Mouse (Mus musculus): ENCODE results near the gene Aspdh. TPM values are rescaled to one million over a fixed set of nuclear protein-coding genes. Genes with fewer than 3 reads are reported as not detected.

Gene Aspdh
- polyA plus RNA-seq, 1 experiment from 2014 or later = 5.6 TPM

DNA sequence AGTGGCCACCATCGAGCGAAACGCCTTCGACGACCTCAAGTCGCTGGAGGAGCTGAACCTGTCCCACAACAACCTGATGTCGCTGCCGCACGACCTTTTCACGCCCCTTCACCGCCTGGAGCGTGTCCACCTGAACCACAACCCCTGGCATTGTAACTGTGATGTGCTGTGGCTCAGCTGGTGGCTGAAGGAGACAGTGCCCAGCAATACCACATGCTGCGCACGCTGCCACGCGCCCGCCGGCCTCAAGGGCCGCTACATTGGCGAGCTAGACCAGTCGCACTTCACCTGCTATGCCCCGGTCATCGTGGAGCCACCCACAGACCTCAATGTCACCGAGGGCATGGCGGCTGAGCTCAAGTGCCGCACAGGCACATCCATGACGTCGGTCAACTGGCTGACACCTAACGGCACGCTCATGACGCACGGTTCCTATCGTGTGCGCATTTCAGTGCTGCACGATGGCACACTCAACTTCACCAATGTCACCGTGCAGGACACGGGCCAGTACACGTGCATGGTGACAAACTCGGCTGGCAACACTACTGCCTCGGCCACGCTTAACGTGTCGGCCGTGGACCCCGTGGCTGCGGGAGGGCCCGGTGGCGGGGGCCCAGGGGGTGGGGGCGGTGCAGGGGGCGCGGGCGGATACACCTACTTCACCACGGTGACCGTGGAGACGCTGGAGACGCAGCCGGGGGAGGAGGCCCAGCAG is 3.5 kb upstream of the Aspdh start:
- H3K27ac ChIP-seq (ENCODE audit: low read depth, low read length) = no peak overlapping the region
- ATAC-seq (replicated peaks; ENCODE audit: low FRiP score) = no peak
- DNase-seq (ENCODE audit: low spot score) = peak; percentile 32
- H3K4me3 ChIP-seq (ENCODE audit: low read depth, low read length) = no peak overlapping the region
- H3K4me1 ChIP-seq (replicated peaks; ENCODE audit: control insufficient read depth, insufficient read depth, low read length) = peaks cover 5% of the 10 kb centered on the region; the same call in 1 of the 2 replicates
- no peak overlapping the region for H3K4me2 ChIP-seq
- no peak overlapping the region for H3K9ac ChIP-seq (ENCODE audit: low read depth, low read length)
- WGBS = 44% methylated on average over 57 of the region's 57 CpGs
- H3K27me3 ChIP-seq (replicated peaks; ENCODE audit: control insufficient read depth, insufficient read depth, low read length) = peaks cover 63% of the 10 kb centered on the region
- H3K9me3 ChIP-seq (ENCODE audit: control insufficient read depth, low read length) = no peaks in the 10 kb centered on the region
- no peaks in the 10 kb centered on the region for H3K36me3 ChIP-seq (ENCODE audit: control insufficient read depth, insufficient read depth, low read length)

- H3K27ac ChIP-seq (ENCODE audit: low read depth, low read length) = no peak overlapping the region
- DNase-seq (ENCODE audit: low spot score) = peak; percentile 65
- no peak for ATAC-seq (replicated peaks; ENCODE audit: low FRiP score)
- no peaks in the 10 kb centered on the region for H3K36me3 ChIP-seq (ENCODE audit: control insufficient read depth, insufficient read depth, low read length)
- H3K4me2 ChIP-seq = peak overlapping the region; percentile 13; the same call in 1 of the 2 replicates
- H3K4me3 ChIP-seq (ENCODE audit: low read depth, low read length) = peak overlapping the region; percentile 16; the same call in 1 of the 2 replicates
- H3K9me3 ChIP-seq (ENCODE audit: control insufficient read depth, low read length) = no peaks in the 10 kb centered on the region
- no peak overlapping the region for H3K9ac ChIP-seq (ENCODE audit: low read depth, low read length)
- peaks cover 8% of the 10 kb centered on the region for H3K4me1 ChIP-seq (replicated peaks; ENCODE audit: control insufficient read depth, insufficient read depth, low read length)
- peaks cover 58% of the 10 kb centered on the region for H3K27me3 ChIP-seq (replicated peaks; ENCODE audit: control insufficient read depth, insufficient read depth, low read length)
- 12% methylated on average over 77 of the region's 77 CpGs for WGBS
These were observed 2.8 kb upstream of the Aspdh start for GRCm38 (mm10) chr7:44462218-44463055.

- H3K4me2 ChIP-seq = no peak overlapping the region
- H3K27me3 ChIP-seq (replicated peaks; ENCODE audit: control insufficient read depth, insufficient read depth, low read length) = peaks cover 56% of the 10 kb centered on the region
- H3K27ac ChIP-seq (ENCODE audit: low read depth, low read length) = no peak overlapping the region
- peaks cover 8% of the 10 kb centered on the region for H3K4me1 ChIP-seq (replicated peaks; ENCODE audit: control insufficient read depth, insufficient read depth, low read length)
- WGBS = 21% methylated on average over 8 of the region's 8 CpGs
- DNase-seq (ENCODE audit: low spot score) (no peak), ATAC-seq (replicated peaks; ENCODE audit: low FRiP score) (no peak)
- no peak overlapping the region for H3K4me3 ChIP-seq (ENCODE audit: low read depth, low read length)
- H3K36me3 ChIP-seq (ENCODE audit: control insufficient read depth, insufficient read depth, low read length) = no peaks in the 10 kb centered on the region
- H3K9ac ChIP-seq (ENCODE audit: low read depth, low read length) = no peak overlapping the region
- no peaks in the 10 kb centered on the region for H3K9me3 ChIP-seq (ENCODE audit: control insufficient read depth, low read length)
These were observed 2.1 kb upstream of the Aspdh start for GRCm38 (mm10) chr7:44463056-44463425.

DNA sequence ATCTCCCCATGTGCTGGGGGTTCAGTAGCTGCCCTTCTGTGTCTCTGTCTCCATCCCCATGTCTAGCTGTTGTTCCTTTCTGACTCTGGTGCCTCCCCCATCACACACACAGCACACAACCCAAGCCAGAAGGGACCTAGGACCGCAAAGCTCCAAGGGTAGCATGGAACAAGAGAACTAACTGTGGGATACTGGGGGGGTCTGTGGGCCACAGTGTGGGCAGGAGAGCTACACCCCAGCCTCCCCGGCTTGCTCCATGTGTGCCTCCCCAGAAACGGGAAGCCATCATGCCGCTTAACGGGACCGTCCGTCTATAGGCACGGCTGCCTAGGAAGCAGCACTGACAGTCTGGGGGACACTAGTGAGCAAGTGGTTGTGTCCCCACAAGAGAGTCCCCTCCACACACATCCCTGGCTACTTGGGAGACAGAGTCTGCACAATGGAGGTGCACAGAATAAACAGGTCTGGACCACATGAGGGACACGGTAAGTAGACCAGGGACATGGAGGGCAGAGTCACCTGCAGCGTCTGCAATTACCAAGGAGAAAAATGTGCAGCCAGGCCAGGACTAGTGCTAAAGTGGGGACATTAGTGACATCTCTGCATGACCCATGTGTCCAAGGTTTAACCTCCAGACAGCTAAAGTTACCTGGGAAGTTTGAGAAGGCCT is 1.5 kb upstream of the Aspdh start:
- Histone ChIP-seq H3K36me3 (ENCODE audit: control insufficient read depth, insufficient read depth, low read length) (no peaks in the 10 kb centered on the region), H3K27ac (ENCODE audit: low read depth, low read length) (no peak overlapping the region), H3K9ac (ENCODE audit: low read depth, low read length) (no peak overlapping the region), H3K4me1 (replicated peaks; ENCODE audit: control insufficient read depth, insufficient read depth, low read length) (peaks cover 10% of the 10 kb centered on the region), H3K4me3 (ENCODE audit: low read depth, low read length) (no peak overlapping the region), H3K27me3 (replicated peaks; ENCODE audit: control insufficient read depth, insufficient read depth, low read length) (peaks cover 56% of the 10 kb centered on the region), H3K9me3 (ENCODE audit: control insufficient read depth, low read length) (no peaks in the 10 kb centered on the region), H3K4me2 (no peak overlapping the region)
- DNase-seq (ENCODE audit: low spot score) (peak; percentile 28), ATAC-seq (replicated peaks; ENCODE audit: low FRiP score) (no peak)
- 78% methylated on average over 10 of the region's 10 CpGs for WGBS

DNA sequence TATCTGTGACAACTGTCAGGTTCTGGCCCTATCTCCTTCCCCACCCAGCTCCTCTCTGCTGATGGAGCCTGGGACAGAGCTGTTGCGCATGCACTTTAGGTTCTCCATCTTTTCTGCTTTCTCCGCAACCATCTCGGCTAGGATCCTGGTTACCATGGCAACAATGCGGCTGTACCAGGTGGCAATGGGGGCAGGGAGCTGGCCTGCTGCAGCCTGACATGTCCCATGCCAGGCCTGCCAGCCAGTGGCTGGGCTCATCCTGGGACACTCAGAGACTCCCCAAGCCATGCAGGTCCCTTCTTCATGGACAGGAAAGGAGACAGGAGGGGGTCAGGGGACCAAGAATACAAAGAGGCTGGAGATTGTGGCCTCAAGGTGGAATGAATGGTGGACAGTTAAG is 680 bp upstream of the Aspdh start:
- ATAC-seq (replicated peaks; ENCODE audit: low FRiP score) (no peak), DNase-seq (ENCODE audit: low spot score) (no peak)
- Histone ChIP-seq H3K36me3 (ENCODE audit: control insufficient read depth, insufficient read depth, low read length) (no peaks in the 10 kb centered on the region; the same call in 1 of the 2 replicates), H3K27me3 (replicated peaks; ENCODE audit: control insufficient read depth, insufficient read depth, low read length) (peaks cover 51% of the 10 kb centered on the region), H3K9me3 (ENCODE audit: control insufficient read depth, low read length) (no peaks in the 10 kb centered on the region), H3K27ac (ENCODE audit: low read depth, low read length) (no peak overlapping the region), H3K4me2 (no peak overlapping the region), H3K9ac (ENCODE audit: low read depth, low read length) (no peak overlapping the region), H3K4me3 (ENCODE audit: low read depth, low read length) (no peak overlapping the region), H3K4me1 (replicated peaks; ENCODE audit: control insufficient read depth, insufficient read depth, low read length) (peaks cover 18% of the 10 kb centered on the region)
- 42% methylated on average over 4 of the region's 4 CpGs for WGBS

DNA sequence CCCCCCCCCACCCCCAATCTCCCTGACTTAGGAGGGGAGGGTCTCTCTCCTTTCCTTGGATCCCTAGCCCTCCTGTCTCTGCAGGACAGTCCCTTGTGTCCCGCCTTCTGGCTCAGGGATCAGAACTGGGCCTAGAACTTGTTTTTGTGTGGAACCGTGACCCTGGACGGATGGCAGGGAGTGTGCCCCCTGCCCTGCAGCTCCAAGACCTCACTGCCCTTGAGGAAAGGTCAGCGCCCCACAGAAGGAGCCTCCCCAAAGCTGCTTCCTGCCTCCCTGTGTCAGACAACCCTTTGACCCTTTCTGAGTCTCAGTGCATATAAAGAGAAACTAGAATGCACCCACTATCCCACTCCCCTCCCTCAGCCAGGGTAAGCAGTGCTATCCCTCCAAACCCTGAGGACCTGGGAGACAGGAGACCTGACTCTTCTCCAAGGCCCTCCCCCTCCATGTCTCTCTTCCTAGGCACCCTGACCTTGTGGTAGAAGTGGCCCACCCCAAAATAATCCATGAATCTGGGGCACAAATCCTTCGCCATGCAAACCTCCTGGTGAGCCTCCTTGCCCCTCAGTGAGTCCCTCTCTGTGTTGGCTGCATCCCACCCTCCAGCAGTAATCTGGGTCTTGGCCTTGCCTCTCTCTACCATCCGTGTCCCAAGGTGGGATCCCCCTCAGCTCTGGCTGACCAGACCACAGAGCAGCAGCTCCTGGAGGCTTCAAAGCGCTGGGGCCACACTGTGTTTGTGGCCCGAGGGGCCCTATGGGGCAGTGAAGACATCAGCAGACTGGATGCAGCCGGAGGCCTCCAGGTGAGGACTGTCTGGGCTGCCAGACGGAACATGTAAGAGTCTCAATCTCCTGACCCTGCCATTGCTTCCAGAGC is 1.1 kb downstream of the Aspdh start:
- no peak for ATAC-seq (replicated peaks; ENCODE audit: low FRiP score)
- 79% methylated on average over 10 of the region's 10 CpGs for WGBS
- Histone ChIP-seq H3K27me3 (replicated peaks; ENCODE audit: control insufficient read depth, insufficient read depth, low read length) (peaks cover 33% of the 10 kb centered on the region), H3K36me3 (ENCODE audit: control insufficient read depth, insufficient read depth, low read length) (peaks cover 3% of the 10 kb centered on the region), H3K4me3 (ENCODE audit: low read depth, low read length) (0 out of 2 replicates have a peak overlapping the region, but pooled peaks have one; percentile 12), H3K27ac (ENCODE audit: low read depth, low read length) (no peak overlapping the region), H3K9ac (ENCODE audit: low read depth, low read length) (peak overlapping the region; percentile 31; the same call in 1 of the 2 replicates), H3K4me1 (replicated peaks; ENCODE audit: control insufficient read depth, insufficient read depth, low read length) (peaks cover 30% of the 10 kb centered on the region), H3K4me2 (peak overlapping the region; percentile 37), H3K9me3 (ENCODE audit: control insufficient read depth, low read length) (no peaks in the 10 kb centered on the region)
- DNase-seq (ENCODE audit: low spot score) = peak; percentile 26

DNA sequence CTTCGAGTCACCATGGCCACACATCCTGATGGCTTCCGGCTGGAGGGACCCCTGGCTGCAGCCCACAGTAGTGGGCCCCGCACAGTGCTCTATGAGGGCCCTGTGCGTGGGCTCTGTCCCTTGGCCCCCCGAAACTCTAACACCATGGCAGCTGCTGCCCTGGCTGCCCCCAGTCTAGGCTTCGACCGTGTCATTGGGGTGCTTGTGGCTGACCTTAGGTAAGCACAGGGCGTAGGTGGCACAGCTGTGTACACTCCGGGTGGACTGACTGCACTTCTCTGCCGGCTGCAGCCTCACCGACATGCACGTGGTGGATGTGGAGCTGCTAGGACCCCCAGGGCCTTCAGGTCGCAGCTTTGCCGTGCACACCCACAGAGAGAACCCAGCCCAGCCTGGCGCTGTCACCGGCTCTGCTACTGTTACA is 1.7 kb downstream of the Aspdh start:
- Histone ChIP-seq H3K9ac (ENCODE audit: low read depth, low read length) (peak overlapping the region; percentile 34; the same call in 1 of the 2 replicates), H3K4me1 (replicated peaks; ENCODE audit: control insufficient read depth, insufficient read depth, low read length) (peaks cover 30% of the 10 kb centered on the region), H3K9me3 (ENCODE audit: control insufficient read depth, low read length) (no peaks in the 10 kb centered on the region), H3K27ac (ENCODE audit: low read depth, low read length) (peak overlapping the region; percentile 2; the same call in 1 of the 2 replicates), H3K27me3 (replicated peaks; ENCODE audit: control insufficient read depth, insufficient read depth, low read length) (peaks cover 27% of the 10 kb centered on the region), H3K4me3 (ENCODE audit: low read depth, low read length) (peak overlapping the region; percentile 75; the same call in 1 of the 2 replicates), H3K4me2 (peak overlapping the region; percentile 54), H3K36me3 (ENCODE audit: control insufficient read depth, insufficient read depth, low read length) (peaks cover 4% of the 10 kb centered on the region)
- no peak for ATAC-seq (replicated peaks; ENCODE audit: low FRiP score)
- peak; percentile 31 for DNase-seq (ENCODE audit: low spot score)
- 82% methylated on average over 16 of the region's 16 CpGs for WGBS

All from liver, embryonic 11.5 days (tissue).